ENCODE assay signal across 12 mouse cellular contexts in the genomic region with DNA sequence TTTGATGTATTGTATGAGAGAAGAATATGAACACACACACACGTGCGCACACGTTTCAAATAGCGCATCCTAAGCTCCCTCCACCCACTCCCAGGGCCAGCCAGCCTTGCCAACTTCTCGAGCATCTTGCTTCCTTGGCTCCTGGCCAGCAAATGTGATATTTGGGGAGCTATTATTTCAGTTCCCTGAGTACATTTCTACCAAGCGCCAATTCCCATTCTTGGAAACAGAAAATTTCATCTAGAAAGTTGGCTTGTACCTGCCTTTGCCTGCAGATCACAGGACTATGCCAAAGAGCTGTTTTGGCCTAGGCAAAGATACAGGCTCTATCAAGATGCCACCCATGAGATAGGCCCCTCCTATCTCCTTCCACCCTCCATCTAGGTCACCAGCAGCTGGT. TPM values are rescaled to one million over a fixed set of nuclear protein-coding genes. Genes with fewer than 3 reads are reported as not detected.
DNase-seq lines count a peak whose midpoint lies in the region; ATAC-seq and TF ChIP-seq lines count a peak whose summit lies in the region.
"Had no signal": no experiment of that assay in that cellular context is flagged by ENCODE, and none has a peak within 500 bp of the region (broad histone marks: within the 10 kb centered on the region; RNA-seq: fewer than 3 reads in every experiment).

No protein-coding gene starts in this region.

- no peak overlapping the region for H3K4me3 ChIP-seq in forebrain, postnatal 0 days (ENCODE audit: low read depth, low read length)
- H3K4me3 ChIP-seq in forebrain, embryonic 11.5 days (ENCODE audit: low read depth, low read length) = no peak overlapping the region
- H3K4me3 ChIP-seq in hindbrain, embryonic 11.5 days (ENCODE audit: low read depth, low read length) = no peak overlapping the region
- H3K4me3 ChIP-seq: heart, embryonic 15.5 days; megakaryocyte, embryonic 14.5 days had no signal

- no peak overlapping the region for H3K9ac ChIP-seq in forebrain, postnatal 0 days
- H3K9ac ChIP-seq in forebrain, embryonic 11.5 days (ENCODE audit: low read length) = no peak overlapping the region
- no peak overlapping the region for H3K9ac ChIP-seq in hindbrain, embryonic 11.5 days (ENCODE audit: low read depth, low read length)
- H3K9ac ChIP-seq: heart, embryonic 15.5 days had no signal

- intact Hi-C loops in left cerebral cortex, postnatal 14 days (cut with DNase I) = no loop called here

- no peak for TF ChIP-seq CTCF in forebrain, postnatal 0 days (IDR thresholded peaks at IDR 0.05; ENCODE audit: low read depth)

- 55% methylated on average over 6 of the region's 6 CpGs for WGBS in forebrain, postnatal 0 days
- whole genome bisulfite sequencing in forebrain, embryonic 11.5 days = 87% methylated on average over 6 of the region's 6 CpGs
- WGBS in hindbrain, embryonic 11.5 days = 88% methylated on average over 6 of the region's 6 CpGs

- peak; percentile 87 for DNase-seq in forebrain, postnatal 0 days
- DNase-seq in forebrain, embryonic 11.5 days (ENCODE audit: low spot score) = no peak
- DNase-seq in NIH3T3 (ENCODE audit: low read depth) = peak; percentile 74
- DNase-seq in cerebellum, adult 9-11 months = peak; percentile 70
- peak; percentile 82 for DNase-seq in left cerebral cortex, postnatal 14 days (ENCODE audit: low spot score in 2 of 2)
- no peak for DNase-seq in spleen, adult 12 weeks (ENCODE audit: low spot score)
- DNase-seq in embryo, embryonic 10 days (ENCODE audit: low spot score) = no peak
- no peak for DNase-seq in hindbrain, embryonic 11.5 days (ENCODE audit: low spot score)
- DNase-seq: thymus, adult 18-20 months had no signal

- peaks cover 11% of the 10 kb centered on the region for H3K27me3 ChIP-seq in forebrain, postnatal 0 days (ENCODE audit: insufficient read depth, low read length)
- H3K27me3 ChIP-seq in forebrain, embryonic 11.5 days (ENCODE audit: control insufficient read depth, insufficient read depth, low read length) = peaks cover 20% of the 10 kb centered on the region
- H3K27me3 ChIP-seq in hindbrain, embryonic 11.5 days (ENCODE audit: control insufficient read depth, insufficient read depth, low read length) = peaks cover 18% of the 10 kb centered on the region
- H3K27me3 ChIP-seq: heart, embryonic 15.5 days; megakaryocyte, embryonic 14.5 days had no signal

- no peaks in the 10 kb centered on the region for H3K9me3 ChIP-seq in forebrain, postnatal 0 days (ENCODE audit: low read length)
- no peaks in the 10 kb centered on the region for H3K9me3 ChIP-seq in forebrain, embryonic 11.5 days (ENCODE audit: control insufficient read depth, low read length)
- no peaks in the 10 kb centered on the region for H3K9me3 ChIP-seq in hindbrain, embryonic 11.5 days (ENCODE audit: control insufficient read depth, low read length)
- H3K9me3 ChIP-seq: heart, embryonic 15.5 days; megakaryocyte, embryonic 14.5 days had no signal

- H3K4me2 ChIP-seq in forebrain, postnatal 0 days (ENCODE audit: low read depth) = no peak overlapping the region
- no peak overlapping the region for H3K4me2 ChIP-seq in forebrain, embryonic 11.5 days (ENCODE audit: low read depth, low read length, severe bottlenecking)
- no peak overlapping the region for H3K4me2 ChIP-seq in hindbrain, embryonic 11.5 days (replicated peaks; ENCODE audit: low read depth, low read length)
- H3K4me2 ChIP-seq: heart, embryonic 15.5 days had no signal

- H3K27ac ChIP-seq in forebrain, postnatal 0 days (ENCODE audit: low read depth, low read length) = no peak overlapping the region
- H3K27ac ChIP-seq in forebrain, embryonic 11.5 days (ENCODE audit: low read depth, low read length) = no peak overlapping the region
- no peak overlapping the region for H3K27ac ChIP-seq in hindbrain, embryonic 11.5 days (ENCODE audit: low read depth, low read length)
- H3K27ac ChIP-seq: heart, embryonic 15.5 days had no signal

- H3K36me3 ChIP-seq in forebrain, postnatal 0 days (ENCODE audit: insufficient read depth) = no peaks in the 10 kb centered on the region
- H3K36me3 ChIP-seq in forebrain, embryonic 11.5 days (ENCODE audit: control insufficient read depth, insufficient read depth, low read length) = no peaks in the 10 kb centered on the region
- H3K36me3 ChIP-seq in hindbrain, embryonic 11.5 days (ENCODE audit: control insufficient read depth, insufficient read depth, low read length) = no peaks in the 10 kb centered on the region
- H3K36me3 ChIP-seq: heart, embryonic 15.5 days had no signal

- ATAC-seq in forebrain, postnatal 0 days = peak; percentile 39; the same call in 1 of the 2 replicates
- no peak for ATAC-seq in forebrain, embryonic 11.5 days (replicated peaks; ENCODE audit: low FRiP score)
- no peak for ATAC-seq in hindbrain, embryonic 11.5 days (ENCODE audit: low FRiP score)
- ATAC-seq: CD4-positive, CD25-positive, alpha-beta regulatory T cell, adult 4 months had no signal

- no peaks in the 10 kb centered on the region for H3K4me1 ChIP-seq in forebrain, postnatal 0 days (ENCODE audit: insufficient read depth)
- H3K4me1 ChIP-seq in forebrain, embryonic 11.5 days (replicated peaks; ENCODE audit: control insufficient read depth, insufficient read depth, low read length) = peaks cover 4% of the 10 kb centered on the region; the same call in 1 of the 2 replicates
- H3K4me1 ChIP-seq in hindbrain, embryonic 11.5 days (replicated peaks; ENCODE audit: control insufficient read depth, insufficient read depth, low read length) = peaks cover 6% of the 10 kb centered on the region; the same call in 1 of the 2 replicates

RNA-seq across cellular contexts. Expression of gene Piezo1, which starts 3.7 kb away (rescaled TPM):
- 11.6 and 15.1 TPM in 2 replicates for total RNA-seq in forebrain, postnatal 0 days (2014; rRNA removed)
- 1.2 and 1.4 TPM in 2 replicates for polyA plus RNA-seq in forebrain, postnatal 0 days (2015; fragmentation: Nextera tagmentation; extraction: Ambion mirVana)
- 5.8 and 5.9 TPM in 2 replicates for polyA plus RNA-seq in forebrain, embryonic 11.5 days (2014; fragmentation: Nextera tagmentation; extraction: Ambion mirVana)
- 10 to 100 TPM; 10.1 to 12.2 TPM for total RNA-seq in left cerebral cortex, postnatal 14 days (2021)
- polyA plus RNA-seq in hindbrain, embryonic 11.5 days (2014; fragmentation: Nextera tagmentation; extraction: Ambion mirVana) = 5.2 and 5.3 TPM in 2 replicates

RNA-seq across cellular contexts. Expression of gene Cdt1, which starts 13.0 kb away (rescaled TPM):
- total RNA-seq in forebrain, postnatal 0 days (2014; rRNA removed) = 11.5 and 14.9 TPM in 2 replicates
- polyA plus RNA-seq in forebrain, postnatal 0 days (2015; fragmentation: Nextera tagmentation; extraction: Ambion mirVana) = 6.1 and 6.5 TPM in 2 replicates
- 57.9 and 59.6 TPM in 2 replicates for polyA plus RNA-seq in forebrain, embryonic 11.5 days (2014; fragmentation: Nextera tagmentation; extraction: Ambion mirVana)
- 1 to 10 TPM; 2.2 to 3.5 TPM for total RNA-seq in left cerebral cortex, postnatal 14 days (2021)
- 19.8 and 21.3 TPM in 2 replicates for polyA plus RNA-seq in hindbrain, embryonic 11.5 days (2014; fragmentation: Nextera tagmentation; extraction: Ambion mirVana)

RNA-seq across cellular contexts. Expression of gene Aprt, which starts 21.9 kb away (rescaled TPM):
- total RNA-seq in forebrain, postnatal 0 days (2014; rRNA removed) = 132 and 163 TPM in 2 replicates
- polyA plus RNA-seq in forebrain, postnatal 0 days (2015; fragmentation: Nextera tagmentation; extraction: Ambion mirVana) = 226 and 260 TPM in 2 replicates
- polyA plus RNA-seq in forebrain, embryonic 11.5 days (2014; fragmentation: Nextera tagmentation; extraction: Ambion mirVana) = 235 and 251 TPM in 2 replicates
- 10 to 100 TPM; 73.7 to 81.1 TPM for total RNA-seq in left cerebral cortex, postnatal 14 days (2021)
- polyA plus RNA-seq in hindbrain, embryonic 11.5 days (2014; fragmentation: Nextera tagmentation; extraction: Ambion mirVana) = 194 and 206 TPM in 2 replicates

RNA-seq across cellular contexts. Expression of gene Galns, which starts 56.5 kb away (rescaled TPM):
- 8.8 and 12.8 TPM in 2 replicates for total RNA-seq in forebrain, postnatal 0 days (2014; rRNA removed)
- 6.0 and 8.4 TPM in 2 replicates for polyA plus RNA-seq in forebrain, postnatal 0 days (2015; fragmentation: Nextera tagmentation; extraction: Ambion mirVana)
- 4.5 and 5.8 TPM in 2 replicates for polyA plus RNA-seq in forebrain, embryonic 11.5 days (2014; fragmentation: Nextera tagmentation; extraction: Ambion mirVana)
- total RNA-seq in left cerebral cortex, postnatal 14 days (2021) = 10 to 100 TPM in 1 of 2 experiments, 1 to 10 TPM in 1; 9.7 to 10.3 TPM
- 4.7 and 6.2 TPM in 2 replicates for polyA plus RNA-seq in hindbrain, embryonic 11.5 days (2014; fragmentation: Nextera tagmentation; extraction: Ambion mirVana)

RNA-seq across cellular contexts. Expression of gene Trappc2l, which starts 56.7 kb away (rescaled TPM):
- total RNA-seq in forebrain, postnatal 0 days (2014; rRNA removed) = 15.3 and 31.8 TPM in 2 replicates
- 137 and 157 TPM in 2 replicates for polyA plus RNA-seq in forebrain, postnatal 0 days (2015; fragmentation: Nextera tagmentation; extraction: Ambion mirVana)
- 39.3 and 49.9 TPM in 2 replicates for polyA plus RNA-seq in forebrain, embryonic 11.5 days (2014; fragmentation: Nextera tagmentation; extraction: Ambion mirVana)
- 10 to 100 TPM; 84.2 to 85.9 TPM for total RNA-seq in left cerebral cortex, postnatal 14 days (2021)
- polyA plus RNA-seq in hindbrain, embryonic 11.5 days (2014; fragmentation: Nextera tagmentation; extraction: Ambion mirVana) = 48.3 and 60.2 TPM in 2 replicates

Comparison
In these comparisons a context has a peak if more than half of its experiments do, and no peak if none do; other contexts are left out.
1. DNase-seq: peak in forebrain, postnatal 0 days (single experiment), NIH3T3 (single experiment), cerebellum, adult 9-11 months (single experiment) and left cerebral cortex, postnatal 14 days (2 of 2); none in forebrain, embryonic 11.5 days (single experiment), spleen, adult 12 weeks (single experiment), embryo, embryonic 10 days (single experiment) and hindbrain, embryonic 11.5 days (single experiment).